Mouse (Mus musculus) embryonic facial prominence, embryonic 12.5 days (tissue): ENCODE data around the gene Gsap. TPM values are rescaled to one million over a fixed set of nuclear protein-coding genes. Genes with fewer than 3 reads are reported as not detected.

Experiments used
- ATAC-seq: fragments of 200-750 bp; cut with Nextera tagmentation; 2 replicates; pipeline ENCODE4 v1.8.0; 2017; ENCODE audit not compliant: insufficient number of reproducible peaks, insufficient read depth, low FRiP score, low TSS enrichment
- H3K27ac ChIP-seq: fragments of 300-500 bp; sonication (generic); 2 replicates; pipeline ENCODE4 v1.5.1; 2016; ENCODE audit warnings: mild to moderate bottlenecking
- H3K27me3 ChIP-seq: fragments of 300-500 bp; sonication (generic); 2 replicates; pipeline ENCODE4 v1.6.1; 2016; ENCODE audit warnings: mild to moderate bottlenecking, moderate library complexity
- H3K36me3 ChIP-seq: fragments of 300-500 bp; sonication (generic); 2 replicates; pipeline ENCODE4 v1.6.1; 2016; ENCODE audit warnings: mild to moderate bottlenecking
- H3K4me1 ChIP-seq: fragments of 300-500 bp; sonication (generic); 2 replicates; pipeline ENCODE4 v1.6.1; 2016
- H3K4me2 ChIP-seq: fragments of 300-500 bp; sonication (generic); replicated peaks from 2 replicates; pipeline ENCODE4 v1.6.1; 2016; ENCODE audit warnings: mild to moderate bottlenecking, moderate library complexity
- H3K4me3 ChIP-seq: fragments of 300-500 bp; sonication (generic); 2 replicates; pipeline ENCODE4 v1.5.1; 2016; ENCODE audit warnings: mild to moderate bottlenecking
- H3K9ac ChIP-seq: fragments of 300-500 bp; sonication (generic); 2 replicates; pipeline ENCODE4 v1.6.1; 2016; ENCODE audit warnings: mild to moderate bottlenecking, moderate library complexity
- H3K9me3 ChIP-seq: fragments of 300-500 bp; sonication (generic); 2 replicates; pipeline ENCODE4 v1.6.1; 2016; ENCODE audit warnings: mild to moderate bottlenecking, moderate library complexity
- WGBS: fragments of 180-500 bp; shearing (Covaris S2); methylation state at CpG from one replicate; pipeline ENCODE4 v1.1.7; 2016; 5-methylcytosine and 5-hydroxymethylcytosine counted together
- polyA plus RNA-seq: library from polyadenylated mRNA; unstranded; fragments of >200 nt; fragmentation: Nextera tagmentation; extraction: Ambion mirVana; gene quantifications from 2 replicates; pipeline ENCODE4 v1.2.1, GENCODE M21; 2016

Gene Gsap
- polyA plus RNA-seq, 1 experiment from 2014 or later = 2.0 TPM

- Histone ChIP-seq H3K9me3 (0 out of 2 replicates have a peak, but pooled peaks cover 5% of the 10 kb centered on the region), H3K4me3 (no peak overlapping the region), H3K27me3 (no peaks in the 10 kb centered on the region), H3K9ac (no peak overlapping the region), H3K4me2 (no peak overlapping the region), H3K36me3 (no peaks in the 10 kb centered on the region), H3K4me1 (no peaks in the 10 kb centered on the region), H3K27ac (no peak overlapping the region)
- 79% methylated on average over 1 of the region's 1 CpGs for WGBS
- no peak for ATAC-seq
Observed at GRCm38 (mm10) chr5:21244575-21244974, 58.5 kb downstream of the Gsap start.

- Histone ChIP-seq H3K4me2 (no peak overlapping the region), H3K9me3 (0 out of 2 replicates have a peak, but pooled peaks cover 5% of the 10 kb centered on the region), H3K36me3 (no peaks in the 10 kb centered on the region), H3K27me3 (no peaks in the 10 kb centered on the region), H3K9ac (no peak overlapping the region), H3K27ac (no peak overlapping the region), H3K4me3 (no peak overlapping the region), H3K4me1 (no peaks in the 10 kb centered on the region)
- ATAC-seq = no peak
- 77% methylated on average over 1 of the region's 1 CpGs for WGBS
Observed at GRCm38 (mm10) chr5:21245241-21245640, 59.2 kb downstream of the Gsap start.

GRCm38 (mm10) chr5:21246794-21247193, 60.7 kb downstream of the Gsap start:
- no peaks in the 10 kb centered on the region for H3K27me3 ChIP-seq
- 0 out of 2 replicates have a peak, but pooled peaks cover 5% of the 10 kb centered on the region for H3K9me3 ChIP-seq
- no peak overlapping the region for H3K4me2 ChIP-seq
- no peaks in the 10 kb centered on the region for H3K36me3 ChIP-seq
- H3K27ac ChIP-seq = no peak overlapping the region
- no peaks in the 10 kb centered on the region for H3K4me1 ChIP-seq
- no peak overlapping the region for H3K9ac ChIP-seq
- no peak overlapping the region for H3K4me3 ChIP-seq
- no peak for ATAC-seq
- WGBS = 83% methylated on average over 6 of the region's 6 CpGs

GRCm38 (mm10) chr5:21247916-21248315, 61.9 kb downstream of the Gsap start:
- no peak for ATAC-seq
- Histone ChIP-seq H3K27ac (no peak overlapping the region), H3K36me3 (no peaks in the 10 kb centered on the region), H3K27me3 (no peaks in the 10 kb centered on the region), H3K4me2 (no peak overlapping the region), H3K9me3 (0 out of 2 replicates have a peak, but pooled peaks cover 5% of the 10 kb centered on the region), H3K9ac (no peak overlapping the region), H3K4me1 (no peaks in the 10 kb centered on the region), H3K4me3 (no peak overlapping the region)
- 86% methylated on average over 2 of the region's 2 CpGs for WGBS

GRCm38 (mm10) chr5:21248834-21249233, 62.8 kb downstream of the Gsap start:
- H3K9me3 ChIP-seq = 0 out of 2 replicates have a peak, but pooled peaks cover 2% of the 10 kb centered on the region

GRCm38 (mm10) chr5:21254731-21255525, 68.9 kb downstream of the Gsap start:
- no peaks in the 10 kb centered on the region for H3K27me3 ChIP-seq
- WGBS = 84% methylated on average over 12 of the region's 12 CpGs
- H3K4me2 ChIP-seq = no peak overlapping the region
- no peak overlapping the region for H3K27ac ChIP-seq
- H3K9me3 ChIP-seq = no peaks in the 10 kb centered on the region
- H3K4me3 ChIP-seq = no peak overlapping the region
- H3K4me1 ChIP-seq = no peaks in the 10 kb centered on the region
- no peak overlapping the region for H3K9ac ChIP-seq
- no peaks in the 10 kb centered on the region for H3K36me3 ChIP-seq
- no peak for ATAC-seq

More at GRCm38 (mm10) chr5:21248834-21249233, 62.8 kb downstream of the Gsap start:
- Histone ChIP-seq H3K4me1 (no peaks in the 10 kb centered on the region), H3K4me2 (no peak overlapping the region), H3K4me3 (no peak overlapping the region), H3K27ac (no peak overlapping the region), H3K9ac (no peak overlapping the region), H3K27me3 (no peaks in the 10 kb centered on the region), H3K36me3 (no peaks in the 10 kb centered on the region)
- no peak for ATAC-seq
- WGBS = 76% methylated on average over 5 of the region's 5 CpGs

GRCm38 (mm10) chr5:21255551-21256132, 69.6 kb downstream of the Gsap start:
- Histone ChIP-seq H3K9me3 (no peaks in the 10 kb centered on the region), H3K27me3 (no peaks in the 10 kb centered on the region), H3K4me1 (no peaks in the 10 kb centered on the region), H3K4me3 (no peak overlapping the region), H3K27ac (no peak overlapping the region), H3K9ac (no peak overlapping the region), H3K36me3 (no peaks in the 10 kb centered on the region), H3K4me2 (no peak overlapping the region)
- no peak for ATAC-seq
- 75% methylated on average over 5 of the region's 5 CpGs for WGBS

- ATAC-seq = no peak
- Histone ChIP-seq H3K4me1 (peaks cover 6% of the 10 kb centered on the region), H3K36me3 (no peaks in the 10 kb centered on the region), H3K9me3 (no peaks in the 10 kb centered on the region), H3K4me2 (no peak overlapping the region), H3K27me3 (no peaks in the 10 kb centered on the region), H3K27ac (no peak overlapping the region), H3K4me3 (no peak overlapping the region), H3K9ac (no peak overlapping the region)
- WGBS = 49% methylated on average over 4 of the region's 4 CpGs
Observed at GRCm38 (mm10) chr5:21257126-21257525, 71.1 kb downstream of the Gsap start.

- Histone ChIP-seq H3K4me2 (no peak overlapping the region), H3K27me3 (no peaks in the 10 kb centered on the region), H3K4me1 (peaks cover 9% of the 10 kb centered on the region), H3K27ac (no peak overlapping the region), H3K9ac (no peak overlapping the region), H3K9me3 (no peaks in the 10 kb centered on the region), H3K4me3 (no peak overlapping the region), H3K36me3 (no peaks in the 10 kb centered on the region)
- ATAC-seq = no peak
- WGBS = 63% methylated on average over 6 of the region's 6 CpGs
Observed at GRCm38 (mm10) chr5:21257806-21258205, 71.8 kb downstream of the Gsap start.

- 61% methylated on average over 7 of the region's 7 CpGs for WGBS
Observed at GRCm38 (mm10) chr5:21260746-21261145, 74.7 kb downstream of the Gsap start.

GRCm38 (mm10) chr5:21261202-21261844, 75.3 kb downstream of the Gsap start:
- H3K4me1 ChIP-seq = peaks cover 9% of the 10 kb centered on the region
- H3K9ac ChIP-seq = no peak overlapping the region
- ATAC-seq = no peak; the same call in 1 of the 2 replicates
- H3K4me2 ChIP-seq = no peak overlapping the region
- no peaks in the 10 kb centered on the region for H3K36me3 ChIP-seq
- H3K27ac ChIP-seq = no peak overlapping the region
- no peak overlapping the region for H3K4me3 ChIP-seq
- H3K27me3 ChIP-seq = no peaks in the 10 kb centered on the region
- H3K9me3 ChIP-seq = no peaks in the 10 kb centered on the region
- 33% methylated on average over 6 of the region's 6 CpGs for WGBS

More at GRCm38 (mm10) chr5:21260746-21261145, 74.7 kb downstream of the Gsap start:
- no peak overlapping the region for H3K4me2 ChIP-seq
- H3K36me3 ChIP-seq = no peaks in the 10 kb centered on the region
- H3K4me1 ChIP-seq = peaks cover 9% of the 10 kb centered on the region
- H3K9me3 ChIP-seq = no peaks in the 10 kb centered on the region
- no peak overlapping the region for H3K27ac ChIP-seq
- no peak overlapping the region for H3K9ac ChIP-seq
- ATAC-seq = no peak
- no peaks in the 10 kb centered on the region for H3K27me3 ChIP-seq
- H3K4me3 ChIP-seq = no peak overlapping the region
